29 mouse cellular contexts compared by ENCODE assay signal in genomic region chr3:93002843-93003242, GRCm38 (mm10). TPM values are rescaled to one million over a fixed set of nuclear protein-coding genes. Genes with fewer than 3 reads are reported as not detected.
DNase-seq lines count a peak whose midpoint lies in the region; ATAC-seq lines count a peak whose summit lies in the region.
"Had no signal": no experiment of that assay in that cellular context is flagged by ENCODE, and none has a peak within 500 bp of the region (broad histone marks: within the 10 kb centered on the region; RNA-seq: fewer than 3 reads in every experiment).

No protein-coding gene starts in this region.

- H3K27ac ChIP-seq in forebrain, embryonic 16.5 days (ENCODE audit: low read length) = no peak overlapping the region
- H3K27ac ChIP-seq in forebrain, embryonic 10.5 days = no peak overlapping the region
- H3K27ac ChIP-seq in midbrain, embryonic 14.5 days (replicated peaks; ENCODE audit: low read depth, low read length) = no peak overlapping the region
- no peak overlapping the region for H3K27ac ChIP-seq in midbrain, embryonic 11.5 days (ENCODE audit: low read depth, low read length)
- no peak overlapping the region for H3K27ac ChIP-seq in hindbrain, embryonic 15.5 days (replicated peaks)
- H3K27ac ChIP-seq: gastrocnemius, adult 2 months; limb, embryonic 12.5 days; liver, embryonic 15.5 days; lung, embryonic 15.5 days; midbrain, embryonic 15.5 days had no signal

- H3K9ac ChIP-seq in forebrain, embryonic 16.5 days (replicated peaks; ENCODE audit: low read depth, low read length) = no peak overlapping the region
- no peak overlapping the region for H3K9ac ChIP-seq in midbrain, embryonic 14.5 days (replicated peaks; ENCODE audit: low read length)
- H3K9ac ChIP-seq in midbrain, embryonic 11.5 days (ENCODE audit: low read length) = no peak overlapping the region
- no peak overlapping the region for H3K9ac ChIP-seq in hindbrain, embryonic 15.5 days
- H3K9ac ChIP-seq: limb, embryonic 12.5 days; liver, embryonic 15.5 days; lung, embryonic 15.5 days; midbrain, embryonic 15.5 days had no signal

- no peaks in the 10 kb centered on the region for H3K27me3 ChIP-seq in forebrain, embryonic 16.5 days (replicated peaks; ENCODE audit: control insufficient read depth, insufficient read depth, low read length)
- H3K27me3 ChIP-seq in forebrain, embryonic 10.5 days (ENCODE audit: poor library complexity, severe bottlenecking) = no peaks in the 10 kb centered on the region
- no peaks in the 10 kb centered on the region for H3K27me3 ChIP-seq in midbrain, embryonic 14.5 days (ENCODE audit: control insufficient read depth, insufficient read depth, low read length)
- H3K27me3 ChIP-seq in midbrain, embryonic 11.5 days (ENCODE audit: control insufficient read depth, insufficient read depth, low read length) = no peaks in the 10 kb centered on the region
- no peaks in the 10 kb centered on the region for H3K27me3 ChIP-seq in hindbrain, embryonic 15.5 days
- H3K27me3 ChIP-seq: limb, embryonic 12.5 days; liver, embryonic 15.5 days; lung, embryonic 15.5 days; midbrain, embryonic 15.5 days had no signal

- no peaks in the 10 kb centered on the region for H3K9me3 ChIP-seq in forebrain, embryonic 16.5 days (ENCODE audit: control insufficient read depth, low read length)
- no peaks in the 10 kb centered on the region for H3K9me3 ChIP-seq in forebrain, embryonic 10.5 days
- H3K9me3 ChIP-seq in midbrain, embryonic 14.5 days (ENCODE audit: control insufficient read depth, low read length) = no peaks in the 10 kb centered on the region
- H3K9me3 ChIP-seq in midbrain, embryonic 11.5 days (ENCODE audit: control insufficient read depth, low read length) = no peaks in the 10 kb centered on the region
- H3K9me3 ChIP-seq in hindbrain, embryonic 15.5 days = no peaks in the 10 kb centered on the region
- H3K9me3 ChIP-seq: limb, embryonic 12.5 days; liver, embryonic 15.5 days; lung, embryonic 15.5 days; midbrain, embryonic 15.5 days had no signal

- H3K36me3 ChIP-seq in forebrain, embryonic 16.5 days (ENCODE audit: control insufficient read depth, insufficient read depth) = no peaks in the 10 kb centered on the region
- no peaks in the 10 kb centered on the region for H3K36me3 ChIP-seq in forebrain, embryonic 10.5 days (replicated peaks)
- no peaks in the 10 kb centered on the region for H3K36me3 ChIP-seq in midbrain, embryonic 14.5 days (ENCODE audit: control insufficient read depth, insufficient read depth, low read length)
- H3K36me3 ChIP-seq in midbrain, embryonic 11.5 days (ENCODE audit: control insufficient read depth, insufficient read depth, low read length) = no peaks in the 10 kb centered on the region
- no peaks in the 10 kb centered on the region for H3K36me3 ChIP-seq in hindbrain, embryonic 15.5 days
- H3K36me3 ChIP-seq: limb, embryonic 12.5 days; liver, embryonic 15.5 days; lung, embryonic 15.5 days; midbrain, embryonic 15.5 days had no signal

- no peaks in the 10 kb centered on the region for H3K4me1 ChIP-seq in forebrain, embryonic 16.5 days (replicated peaks; ENCODE audit: control insufficient read depth, insufficient read depth, low read length)
- no peaks in the 10 kb centered on the region for H3K4me1 ChIP-seq in forebrain, embryonic 10.5 days
- no peaks in the 10 kb centered on the region for H3K4me1 ChIP-seq in midbrain, embryonic 14.5 days (ENCODE audit: control insufficient read depth, insufficient read depth, low read length)
- no peaks in the 10 kb centered on the region for H3K4me1 ChIP-seq in midbrain, embryonic 11.5 days (ENCODE audit: control insufficient read depth, insufficient read depth, low read length)
- no peaks in the 10 kb centered on the region for H3K4me1 ChIP-seq in hindbrain, embryonic 15.5 days (replicated peaks)
- H3K4me1 ChIP-seq: limb, embryonic 12.5 days; liver, embryonic 15.5 days; lung, embryonic 15.5 days; midbrain, embryonic 15.5 days had no signal

- peak; percentile 70 for ATAC-seq in forebrain, embryonic 16.5 days
- 0 out of 2 replicates have a peak, but pooled peaks have one; percentile 48 for ATAC-seq in midbrain, embryonic 14.5 days (ENCODE audit: low FRiP score, low TSS enrichment)
- no peak for ATAC-seq in midbrain, embryonic 11.5 days (ENCODE audit: low FRiP score)
- peak; percentile 61; the same call in 1 of the 2 replicates for ATAC-seq in hindbrain, embryonic 15.5 days (ENCODE audit: low FRiP score, low read depth)
- ATAC-seq: activated CD4-positive, CD25-positive, alpha-beta regulatory T cell, adult 4 months; inflammation-experienced regulatory T-cells, adult 6 months; midbrain, embryonic 15.5 days had no signal

- H3K4me2 ChIP-seq in forebrain, embryonic 16.5 days (ENCODE audit: low read length) = no peak overlapping the region
- no peak overlapping the region for H3K4me2 ChIP-seq in midbrain, embryonic 14.5 days (ENCODE audit: low read length)
- H3K4me2 ChIP-seq in midbrain, embryonic 11.5 days = no peak overlapping the region
- no peak overlapping the region for H3K4me2 ChIP-seq in hindbrain, embryonic 15.5 days
- H3K4me2 ChIP-seq: heart, embryonic 11.5 days; limb, embryonic 12.5 days; liver, embryonic 15.5 days; lung, embryonic 15.5 days; midbrain, embryonic 15.5 days had no signal

- WGBS in forebrain, embryonic 16.5 days = 29% methylated on average over 4 of the region's 4 CpGs
- WGBS in forebrain, embryonic 10.5 days = 76% methylated on average over 4 of the region's 4 CpGs
- WGBS in midbrain, embryonic 14.5 days = 71% methylated on average over 4 of the region's 4 CpGs
- 72% methylated on average over 4 of the region's 4 CpGs for WGBS in midbrain, embryonic 11.5 days
- 67% methylated on average over 4 of the region's 4 CpGs for WGBS in hindbrain, embryonic 15.5 days

- no peak for DNase-seq in forebrain, embryonic 10.5 days (ENCODE audit: extremely low spot score, low spot score)
- no peak for DNase-seq in midbrain, embryonic 14.5 days
- DNase-seq in midbrain, embryonic 11.5 days (ENCODE audit: low spot score, missing footprints) = no peak
- DNase-seq in right cerebral cortex, adult 18-20 months = no peak
- DNase-seq: adrenal gland, adult 2 months; adrenal gland, postnatal 36 days; B cell, adult 2 months; cerebellum, adult 8-10 months; cerebellum, postnatal 36 days; gastrocnemius, adult 2 months; gastrocnemius, postnatal 36 days; heart, adult 18-20 months; heart, postnatal 36 days; kidney, adult 11 months; kidney, postnatal 14 days had no signal

- no peak overlapping the region for H3K4me3 ChIP-seq in forebrain, embryonic 16.5 days (replicated peaks; ENCODE audit: low read length)
- H3K4me3 ChIP-seq in forebrain, embryonic 10.5 days = no peak overlapping the region
- no peak overlapping the region for H3K4me3 ChIP-seq in midbrain, embryonic 14.5 days (replicated peaks; ENCODE audit: low read depth, low read length)
- no peak overlapping the region for H3K4me3 ChIP-seq in midbrain, embryonic 11.5 days (ENCODE audit: low read depth, low read length)
- no peak overlapping the region for H3K4me3 ChIP-seq in hindbrain, embryonic 15.5 days
- H3K4me3 ChIP-seq: gastrocnemius, adult 2 months; limb, embryonic 12.5 days; liver, embryonic 15.5 days; lung, embryonic 15.5 days; midbrain, embryonic 15.5 days had no signal

RNA-seq across cellular contexts. Expression of gene Lce3f, which starts 10.8 kb away (rescaled TPM):
- polyA plus RNA-seq in forebrain, embryonic 16.5 days (2015; fragmentation: Nextera tagmentation; extraction: Ambion mirVana) = not detected in 2 replicates
- polyA plus RNA-seq in forebrain, embryonic 10.5 days (2016; fragmentation: Nextera tagmentation; extraction: Ambion mirVana) = not detected in 2 replicates
- not detected in 2 replicates for polyA plus RNA-seq in midbrain, embryonic 14.5 days (2014; fragmentation: Nextera tagmentation; extraction: Ambion mirVana)
- polyA plus RNA-seq in midbrain, embryonic 11.5 days (2014; fragmentation: Nextera tagmentation; extraction: Ambion mirVana) = not detected in 2 replicates
- polyA plus RNA-seq in hindbrain, embryonic 15.5 days (2015; fragmentation: Nextera tagmentation; extraction: Ambion mirVana) = not detected in 2 replicates
- polyA plus RNA-seq: activated CD4-positive, CD25-positive, alpha-beta regulatory T cell, adult 4 months; adrenal gland, adult 2 months; embryonic facial prominence, embryonic 11.5 days; heart, embryonic 11.5 days; heart, embryonic 16.5 days; inflammation-experienced regulatory T-cells, adult 6 months; kidney, embryonic 14.5 days; limb, embryonic 12.5 days; liver, adult 2 months; liver, embryonic 15.5 days; lung, embryonic 15.5 days; midbrain, embryonic 15.5 days; neural tube, embryonic 11.5 days had no signal

RNA-seq across cellular contexts. Expression of gene Crct1, which starts 12.6 kb away (rescaled TPM):
- polyA plus RNA-seq in forebrain, embryonic 16.5 days (2015; fragmentation: Nextera tagmentation; extraction: Ambion mirVana) = not detected in 2 replicates
- polyA plus RNA-seq in forebrain, embryonic 10.5 days (2016; fragmentation: Nextera tagmentation; extraction: Ambion mirVana) = 0.31 TPM in 1 of 2 replicates, not detected in the other
- polyA plus RNA-seq in midbrain, embryonic 14.5 days (2014; fragmentation: Nextera tagmentation; extraction: Ambion mirVana) = 0.63 and 2.5 TPM in 2 replicates
- 0.19 and 0.63 TPM in 2 replicates for polyA plus RNA-seq in midbrain, embryonic 11.5 days (2014; fragmentation: Nextera tagmentation; extraction: Ambion mirVana)
- polyA plus RNA-seq in hindbrain, embryonic 15.5 days (2015; fragmentation: Nextera tagmentation; extraction: Ambion mirVana) = 1.9 and 2.3 TPM in 2 replicates
- polyA plus RNA-seq: activated CD4-positive, CD25-positive, alpha-beta regulatory T cell, adult 4 months; adrenal gland, adult 2 months; inflammation-experienced regulatory T-cells, adult 6 months; limb, embryonic 12.5 days; liver, adult 2 months; liver, embryonic 15.5 days; lung, embryonic 15.5 days had no signal

RNA-seq across cellular contexts. Expression of gene Lce1m, which starts 16.0 kb away (rescaled TPM):
- not detected in 2 replicates for polyA plus RNA-seq in forebrain, embryonic 16.5 days (2015; fragmentation: Nextera tagmentation; extraction: Ambion mirVana)
- polyA plus RNA-seq in forebrain, embryonic 10.5 days (2016; fragmentation: Nextera tagmentation; extraction: Ambion mirVana) = not detected in 2 replicates
- polyA plus RNA-seq in midbrain, embryonic 14.5 days (2014; fragmentation: Nextera tagmentation; extraction: Ambion mirVana) = not detected in 2 replicates
- polyA plus RNA-seq in midbrain, embryonic 11.5 days (2014; fragmentation: Nextera tagmentation; extraction: Ambion mirVana) = not detected in 2 replicates
- polyA plus RNA-seq in hindbrain, embryonic 15.5 days (2015; fragmentation: Nextera tagmentation; extraction: Ambion mirVana) = not detected in 2 replicates
- polyA plus RNA-seq: activated CD4-positive, CD25-positive, alpha-beta regulatory T cell, adult 4 months; adrenal gland, adult 2 months; embryonic facial prominence, embryonic 11.5 days; heart, embryonic 11.5 days; heart, embryonic 16.5 days; inflammation-experienced regulatory T-cells, adult 6 months; kidney, embryonic 14.5 days; limb, embryonic 12.5 days; liver, adult 2 months; liver, embryonic 15.5 days; lung, embryonic 15.5 days; midbrain, embryonic 15.5 days; neural tube, embryonic 11.5 days had no signal

RNA-seq across cellular contexts. Expression of gene Lce3e, which starts 36.0 kb away (rescaled TPM):
- polyA plus RNA-seq in forebrain, embryonic 16.5 days (2015; fragmentation: Nextera tagmentation; extraction: Ambion mirVana) = not detected in 2 replicates
- not detected in 2 replicates for polyA plus RNA-seq in forebrain, embryonic 10.5 days (2016; fragmentation: Nextera tagmentation; extraction: Ambion mirVana)
- polyA plus RNA-seq in midbrain, embryonic 14.5 days (2014; fragmentation: Nextera tagmentation; extraction: Ambion mirVana) = not detected in 2 replicates
- polyA plus RNA-seq in midbrain, embryonic 11.5 days (2014; fragmentation: Nextera tagmentation; extraction: Ambion mirVana) = not detected in 2 replicates
- not detected in 2 replicates for polyA plus RNA-seq in hindbrain, embryonic 15.5 days (2015; fragmentation: Nextera tagmentation; extraction: Ambion mirVana)
- polyA plus RNA-seq: activated CD4-positive, CD25-positive, alpha-beta regulatory T cell, adult 4 months; adrenal gland, adult 2 months; embryonic facial prominence, embryonic 11.5 days; heart, embryonic 11.5 days; heart, embryonic 16.5 days; inflammation-experienced regulatory T-cells, adult 6 months; kidney, embryonic 14.5 days; limb, embryonic 12.5 days; liver, adult 2 months; liver, embryonic 15.5 days; lung, embryonic 15.5 days; midbrain, embryonic 15.5 days; neural tube, embryonic 11.5 days had no signal

RNA-seq across cellular contexts. Expression of gene Lce3d, which starts 45.7 kb away (rescaled TPM):
- polyA plus RNA-seq in forebrain, embryonic 16.5 days (2015; fragmentation: Nextera tagmentation; extraction: Ambion mirVana) = not detected in 2 replicates
- not detected in 2 replicates for polyA plus RNA-seq in forebrain, embryonic 10.5 days (2016; fragmentation: Nextera tagmentation; extraction: Ambion mirVana)
- polyA plus RNA-seq in midbrain, embryonic 14.5 days (2014; fragmentation: Nextera tagmentation; extraction: Ambion mirVana) = not detected in 2 replicates
- polyA plus RNA-seq in midbrain, embryonic 11.5 days (2014; fragmentation: Nextera tagmentation; extraction: Ambion mirVana) = not detected in 2 replicates
- polyA plus RNA-seq in hindbrain, embryonic 15.5 days (2015; fragmentation: Nextera tagmentation; extraction: Ambion mirVana) = not detected in 2 replicates
- polyA plus RNA-seq: activated CD4-positive, CD25-positive, alpha-beta regulatory T cell, adult 4 months; adrenal gland, adult 2 months; embryonic facial prominence, embryonic 11.5 days; heart, embryonic 11.5 days; heart, embryonic 16.5 days; inflammation-experienced regulatory T-cells, adult 6 months; kidney, embryonic 14.5 days; limb, embryonic 12.5 days; liver, adult 2 months; liver, embryonic 15.5 days; lung, embryonic 15.5 days; midbrain, embryonic 15.5 days; neural tube, embryonic 11.5 days had no signal
